Mouse (Mus musculus): ENCODE data around the gene Nup54. TPM values are rescaled to one million over a fixed set of nuclear protein-coding genes. Genes with fewer than 3 reads are reported as not detected.

The Nup54 gene
- 11.8 and 15.2 TPM in 2 replicates for polyA plus RNA-seq (2012; rRNA removed)

GRCm38 (mm10) chr5:92435025-92435584 lies at the start of gene Nup54:
Gene Nup54 (minus strand): TSS chr5:92435219.
- no peaks in the 10 kb centered on the region for H3K4me1 ChIP-seq (ENCODE audit: control insufficient read depth, insufficient read depth, low read length)
- H3K27me3 ChIP-seq (ENCODE audit: control insufficient read depth, insufficient read depth, low read length): no peaks in the 10 kb centered on the region
- peak within 1 kb of the TSS; percentile 99 for H3K4me3 ChIP-seq (ENCODE audit: control insufficient read depth, low read depth, low read length)
- no peak for TF ChIP-seq CTCF (IDR thresholded peaks at IDR 0.05; ENCODE audit: control insufficient read depth, insufficient read depth, insufficient replicate concordance, low read depth, low read length)
- peak; percentile 67; the same call in 1 of the 2 replicates for TF ChIP-seq POLR2A (IDR thresholded peaks at IDR 0.05; ENCODE audit: control insufficient read depth, low read depth, low read length)
- no peaks in the 10 kb centered on the region for H3K36me3 ChIP-seq (ENCODE audit: control insufficient read depth, insufficient read depth, low read length)
- H3K27ac ChIP-seq (ENCODE audit: control insufficient read depth, insufficient read depth, low read depth, low read length): peak within 1 kb of the TSS; percentile 81

- no peak overlapping the region for H3K4me3 ChIP-seq (ENCODE audit: control insufficient read depth, low read depth, low read length)
- H3K36me3 ChIP-seq (ENCODE audit: control insufficient read depth, insufficient read depth, low read length): no peaks in the 10 kb centered on the region
- TF ChIP-seq POLR2A (IDR thresholded peaks at IDR 0.05; ENCODE audit: control insufficient read depth, low read depth, low read length) (no peak), CTCF (IDR thresholded peaks at IDR 0.05; ENCODE audit: control insufficient read depth, insufficient read depth, insufficient replicate concordance, low read depth, low read length) (no peak)
- H3K27ac ChIP-seq (ENCODE audit: control insufficient read depth, insufficient read depth, low read depth, low read length): no peak overlapping the region
- no peaks in the 10 kb centered on the region for H3K27me3 ChIP-seq (ENCODE audit: control insufficient read depth, insufficient read depth, low read length)
- no peaks in the 10 kb centered on the region for H3K4me1 ChIP-seq (ENCODE audit: control insufficient read depth, insufficient read depth, low read length)
Observed at GRCm38 (mm10) chr5:92472863-92473262, 37.8 kb upstream of the Nup54 start.

GRCm38 (mm10) chr5:92471531-92471930 lies 36.5 kb upstream of the Nup54 start:
- no peaks in the 10 kb centered on the region for H3K36me3 ChIP-seq (ENCODE audit: control insufficient read depth, insufficient read depth, low read length)
- no peaks in the 10 kb centered on the region for H3K4me1 ChIP-seq (ENCODE audit: control insufficient read depth, insufficient read depth, low read length)
- no peak for TF ChIP-seq POLR2A (IDR thresholded peaks at IDR 0.05; ENCODE audit: control insufficient read depth, low read depth, low read length)
- H3K4me3 ChIP-seq (ENCODE audit: control insufficient read depth, low read depth, low read length): no peak overlapping the region
- no peaks in the 10 kb centered on the region for H3K27me3 ChIP-seq (ENCODE audit: control insufficient read depth, insufficient read depth, low read length)
- no peak overlapping the region for H3K27ac ChIP-seq (ENCODE audit: control insufficient read depth, insufficient read depth, low read depth, low read length)

- Histone ChIP-seq H3K36me3 (ENCODE audit: control insufficient read depth, insufficient read depth, low read length) (no peaks in the 10 kb centered on the region), H3K27me3 (ENCODE audit: control insufficient read depth, insufficient read depth, low read length) (no peaks in the 10 kb centered on the region), H3K4me1 (ENCODE audit: control insufficient read depth, insufficient read depth, low read length) (no peaks in the 10 kb centered on the region), H3K27ac (ENCODE audit: control insufficient read depth, insufficient read depth, low read depth, low read length) (no peak overlapping the region), H3K4me3 (ENCODE audit: control insufficient read depth, low read depth, low read length) (no peak overlapping the region)
- TF ChIP-seq POLR2A (IDR thresholded peaks at IDR 0.05; ENCODE audit: control insufficient read depth, low read depth, low read length) (no peak), CTCF (IDR thresholded peaks at IDR 0.05; ENCODE audit: control insufficient read depth, insufficient read depth, insufficient replicate concordance, low read depth, low read length) (no peak)
Observed at GRCm38 (mm10) chr5:92469201-92470130, 34.4 kb upstream of the Nup54 start.

GRCm38 (mm10) chr5:92468234-92468633 lies 33.2 kb upstream of the Nup54 start:
- no peaks in the 10 kb centered on the region for H3K36me3 ChIP-seq (ENCODE audit: control insufficient read depth, insufficient read depth, low read length)
- H3K27ac ChIP-seq (ENCODE audit: control insufficient read depth, insufficient read depth, low read depth, low read length): no peak overlapping the region
- no peak overlapping the region for H3K4me3 ChIP-seq (ENCODE audit: control insufficient read depth, low read depth, low read length)
- no peaks in the 10 kb centered on the region for H3K27me3 ChIP-seq (ENCODE audit: control insufficient read depth, insufficient read depth, low read length)
- no peaks in the 10 kb centered on the region for H3K4me1 ChIP-seq (ENCODE audit: control insufficient read depth, insufficient read depth, low read length)
- TF ChIP-seq CTCF (IDR thresholded peaks at IDR 0.05; ENCODE audit: control insufficient read depth, insufficient read depth, insufficient replicate concordance, low read depth, low read length) (no peak), POLR2A (IDR thresholded peaks at IDR 0.05; ENCODE audit: control insufficient read depth, low read depth, low read length) (no peak)

- TF ChIP-seq CTCF (IDR thresholded peaks at IDR 0.05; ENCODE audit: control insufficient read depth, insufficient read depth, insufficient replicate concordance, low read depth, low read length) (no peak), POLR2A (IDR thresholded peaks at IDR 0.05; ENCODE audit: control insufficient read depth, low read depth, low read length) (no peak)
- no peaks in the 10 kb centered on the region for H3K4me1 ChIP-seq (ENCODE audit: control insufficient read depth, insufficient read depth, low read length)
- H3K27me3 ChIP-seq (ENCODE audit: control insufficient read depth, insufficient read depth, low read length): no peaks in the 10 kb centered on the region
- H3K4me3 ChIP-seq (ENCODE audit: control insufficient read depth, low read depth, low read length): no peak overlapping the region
- H3K36me3 ChIP-seq (ENCODE audit: control insufficient read depth, insufficient read depth, low read length): no peaks in the 10 kb centered on the region
- H3K27ac ChIP-seq (ENCODE audit: control insufficient read depth, insufficient read depth, low read depth, low read length): no peak overlapping the region
Observed at GRCm38 (mm10) chr5:92467102-92467766, 32.2 kb upstream of the Nup54 start.

- TF ChIP-seq CTCF (IDR thresholded peaks at IDR 0.05; ENCODE audit: control insufficient read depth, insufficient read depth, insufficient replicate concordance, low read depth, low read length) (no peak), POLR2A (IDR thresholded peaks at IDR 0.05; ENCODE audit: control insufficient read depth, low read depth, low read length) (no peak)
- Histone ChIP-seq H3K4me1 (ENCODE audit: control insufficient read depth, insufficient read depth, low read length) (no peaks in the 10 kb centered on the region), H3K4me3 (ENCODE audit: control insufficient read depth, low read depth, low read length) (no peak overlapping the region), H3K27me3 (ENCODE audit: control insufficient read depth, insufficient read depth, low read length) (no peaks in the 10 kb centered on the region), H3K27ac (ENCODE audit: control insufficient read depth, insufficient read depth, low read depth, low read length) (no peak overlapping the region), H3K36me3 (ENCODE audit: control insufficient read depth, insufficient read depth, low read length) (no peaks in the 10 kb centered on the region)
Observed at GRCm38 (mm10) chr5:92465511-92465910, 30.5 kb upstream of the Nup54 start.
